Mouse (Mus musculus) heart, adult 2 months (tissue): ENCODE measurements at regions not wholly inside any gene's neighbourhood (a gene's known extent, or its start where the extent isn't known, plus 50 kb on each side); places are given as distances from the start of the nearest gene placed in this dataset.

ENCODE experiments used
- DNase-seq, 2 experiments: peaks; one replicate each; pipeline ENCODE4 v3.0.0; 2021
- H3K27ac ChIP-seq: fragments of 200-600 bp; 2 replicates; pipeline ENCODE4 v1.8.1; 2022
- H3K27me3 ChIP-seq: fragments of 200-500 bp; 2 replicates; pipeline ENCODE4 v1.6.1; 2012; ENCODE audit warnings: mild to moderate bottlenecking, low read length, inconsistent platforms, mixed read lengths; ENCODE audit not compliant: control insufficient read depth, insufficient read depth
- H3K36me3 ChIP-seq: fragments of 200-500 bp; 2 replicates; pipeline ENCODE4 v1.6.1; 2012; ENCODE audit warnings: low read length, inconsistent platforms; ENCODE audit not compliant: control insufficient read depth, insufficient read depth
- H3K4me1 ChIP-seq: fragments of 200-500 bp; 2 replicates; pipeline ENCODE4 v1.6.1; 2011; ENCODE audit warnings: low read length; ENCODE audit not compliant: control insufficient read depth, insufficient read depth
- H3K4me3 ChIP-seq: fragments of 200-600 bp; 2 replicates; pipeline ENCODE4 v1.8.1; 2022
- H3K79me2 ChIP-seq: fragments of 200-500 bp; replicated peaks from 2 replicates; pipeline ENCODE4 v1.6.1; 2012; ENCODE audit warnings: mild to moderate bottlenecking, inconsistent platforms, low read length, moderate library complexity, mixed read lengths; ENCODE audit not compliant: control insufficient read depth, insufficient read depth
- H3K9ac ChIP-seq: fragments of 200-500 bp; 2 replicates; pipeline ENCODE4 v1.6.1; 2012; ENCODE audit warnings: low read depth, mild to moderate bottlenecking, control low read depth, inconsistent platforms, low read length, mixed read lengths
- CTCF ChIP-seq: fragments of 200-600 bp; IDR thresholded peaks from 2 replicates; pipeline ENCODE4 v1.8.1; 2022; ENCODE audit warnings: antibody characterized with exemption, mild to moderate bottlenecking, moderate library complexity
- EP300 ChIP-seq: fragments of 200-500 bp; IDR thresholded peaks from 2 replicates; pipeline ENCODE4 v1.6.1; 2011; ENCODE audit warnings: low read depth, low read length, control low read depth; ENCODE audit not compliant: insufficient read depth
- POLR2A ChIP-seq: fragments of 200-500 bp; IDR thresholded peaks from 2 replicates; pipeline ENCODE4 v1.6.1; 2011; ENCODE audit warnings: mild to moderate bottlenecking, low read depth, low read length, control low read depth; ENCODE audit not compliant: insufficient read depth
- WGBS: fragments of 180-500 bp; shearing (Covaris S2); methylation state at CpG from one replicate; pipeline ENCODE4 v1.1.7; 2018; 5-methylcytosine and 5-hydroxymethylcytosine counted together
- intact Hi-C: fragments of 180-260 bp; cut with DNase I; formaldehyde crosslinking; loops from one replicate; pipeline ENCODE4 v1.15.1; 2025

GRCm38 (mm10) chr11:27280791-27281190 is 687.0 kb upstream of the Vrk2 start:
- Histone ChIP-seq H3K4me1 (no peaks in the 10 kb centered on the region), H3K36me3 (no peaks in the 10 kb centered on the region), H3K27ac (no peak overlapping the region), H3K4me3 (no peak overlapping the region), H3K9ac (no peak overlapping the region), H3K79me2 (no peaks in the 10 kb centered on the region), H3K27me3 (no peaks in the 10 kb centered on the region)
- DNase-seq: no peak
- TF ChIP-seq CTCF (no peak), POLR2A (no peak), EP300 (no peak)
- intact Hi-C loops: no loop called here
- WGBS: 61% methylated on average over 3 of the region's 3 CpGs

GRCm38 (mm10) chr11:27264253-27264652 is 670.5 kb upstream of the Vrk2 start:
- Histone ChIP-seq H3K27me3 (no peaks in the 10 kb centered on the region), H3K4me3 (no peak overlapping the region), H3K4me1 (no peaks in the 10 kb centered on the region), H3K9ac (no peak overlapping the region), H3K36me3 (no peaks in the 10 kb centered on the region), H3K79me2 (no peaks in the 10 kb centered on the region), H3K27ac (no peak overlapping the region)
- DNase-seq: no peak
- intact Hi-C loops: no loop called here
- TF ChIP-seq EP300 (no peak), CTCF (peak; percentile 48)
- 11% methylated on average over 1 of the region's 1 CpGs for WGBS

- no peak overlapping the region for H3K27ac ChIP-seq
- H3K4me3 ChIP-seq: no peak overlapping the region
- WGBS: 78% methylated on average over 1 of the region's 1 CpGs
- intact Hi-C loops: no loop called here
- H3K79me2 ChIP-seq: no peaks in the 10 kb centered on the region
- no peak overlapping the region for H3K9ac ChIP-seq
- TF ChIP-seq CTCF: no peak
- TF ChIP-seq EP300: no peak
- no peak for TF ChIP-seq POLR2A
- no peaks in the 10 kb centered on the region for H3K4me1 ChIP-seq
- H3K27me3 ChIP-seq: no peaks in the 10 kb centered on the region
- DNase-seq: no peak
- H3K36me3 ChIP-seq: no peaks in the 10 kb centered on the region
Measured at GRCm38 (mm10) chr11:27258521-27258920, 664.7 kb upstream of the Vrk2 start.

- Histone ChIP-seq H3K9ac (no peak overlapping the region), H3K79me2 (no peaks in the 10 kb centered on the region), H3K36me3 (no peaks in the 10 kb centered on the region), H3K27ac (no peak overlapping the region), H3K4me1 (no peaks in the 10 kb centered on the region), H3K4me3 (no peak overlapping the region), H3K27me3 (no peaks in the 10 kb centered on the region)
- 88% methylated on average over 1 of the region's 1 CpGs for WGBS
- DNase-seq: no peak
- intact Hi-C loops: no loop called here
- TF ChIP-seq EP300: no peak
Measured at GRCm38 (mm10) chr11:27235884-27236283, 642.1 kb upstream of the Vrk2 start.

- Histone ChIP-seq H3K27me3 (no peaks in the 10 kb centered on the region), H3K27ac (no peak overlapping the region), H3K79me2 (no peaks in the 10 kb centered on the region), H3K9ac (no peak overlapping the region), H3K36me3 (no peaks in the 10 kb centered on the region), H3K4me1 (no peaks in the 10 kb centered on the region), H3K4me3 (no peak overlapping the region)
- TF ChIP-seq POLR2A (no peak), EP300 (no peak), CTCF (no peak)
- DNase-seq: no peak
- intact Hi-C loops: loop anchor here (10.0 kb wide), 1 partner anchor 1358 kb away; the partner anchor contains the start of gene Ccdc85a
Measured at GRCm38 (mm10) chr11:27226454-27226853, 632.7 kb upstream of the Vrk2 start.

GRCm38 (mm10) chr11:27222436-27222835 is 628.6 kb upstream of the Vrk2 start:
- H3K4me3 ChIP-seq: no peak overlapping the region
- no peaks in the 10 kb centered on the region for H3K36me3 ChIP-seq
- DNase-seq: no peak
- 49% methylated on average over 3 of the region's 3 CpGs for WGBS
- no peak for TF ChIP-seq POLR2A
- TF ChIP-seq EP300: no peak
- TF ChIP-seq CTCF: no peak
- H3K9ac ChIP-seq: no peak overlapping the region
- H3K4me1 ChIP-seq: no peaks in the 10 kb centered on the region
- no peaks in the 10 kb centered on the region for H3K79me2 ChIP-seq
- no peaks in the 10 kb centered on the region for H3K27me3 ChIP-seq
- intact Hi-C loops: loop anchor here (10.0 kb wide), 1 partner anchor 1362 kb away; the partner anchor contains the start of gene Ccdc85a
- H3K27ac ChIP-seq: no peak overlapping the region
